Mouse (Mus musculus) erythroblast, embryonic 14.5 days (primary cell): ENCODE data around the gene Lgr6.

ENCODE experiments used
- GATA1 ChIP-seq: IDR thresholded peaks from 2 replicates; pipeline ENCODE4 v1.6.1; 2012; ENCODE audit warnings: low read length, inconsistent platforms, mixed read lengths
- TAL1 ChIP-seq: IDR thresholded peaks from 3 replicates; pipeline ENCODE4 v1.6.1; 2012; ENCODE audit warnings: low read length, inconsistent platforms, mixed read lengths

DNA sequence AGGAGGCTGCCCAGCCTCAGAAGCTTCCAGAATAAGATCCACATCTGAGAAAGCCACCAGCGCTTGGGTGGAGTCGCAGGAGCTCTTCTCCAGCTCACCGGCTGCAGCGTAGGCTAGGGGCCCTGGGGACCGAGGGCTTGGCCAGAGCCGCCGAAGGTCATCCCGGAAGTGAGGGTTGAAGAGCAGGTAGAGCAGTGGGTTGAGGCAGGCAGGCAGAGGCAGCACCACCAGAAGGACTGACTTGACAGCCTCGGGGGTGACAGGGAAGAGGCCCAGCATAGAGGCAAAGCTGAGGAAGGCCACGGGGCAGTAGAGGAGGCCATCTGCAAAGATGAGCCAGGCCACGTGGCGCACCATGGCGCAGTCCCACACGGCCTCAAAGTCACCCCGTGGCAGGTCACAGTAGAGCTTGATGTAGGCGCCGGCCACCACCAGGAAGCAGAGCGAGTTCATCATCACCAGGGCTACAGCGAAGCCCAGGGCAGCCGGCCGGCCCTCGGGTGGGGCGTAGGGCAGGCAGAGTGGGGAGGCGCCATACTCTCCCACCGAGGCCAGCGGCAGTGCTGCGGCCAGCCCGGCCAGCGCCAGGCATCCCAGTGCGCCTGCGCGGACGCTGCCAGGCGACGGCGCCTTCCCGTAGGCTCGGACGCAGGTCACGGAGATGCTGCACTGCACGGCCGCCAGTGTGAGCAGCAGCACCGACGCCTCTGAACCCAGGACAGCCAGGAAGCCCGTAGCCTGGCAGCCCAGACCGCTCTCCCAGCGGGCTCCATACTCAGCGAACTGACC is 117.7 kb downstream of the Lgr6 start:
- TF ChIP-seq TAL1 (no peak), GATA1 (no peak)
